Mouse (Mus musculus) CD4-positive helper T cell, adult 2 months (primary cell): ENCODE results near the gene Arsb.
"Not testable (repeated sequence)": the region's sequence is repeated elsewhere in the genome, so short reads cannot be mapped to it uniquely, and the experiment has no call there.

Experiments used
- DNase-seq: peaks from one replicate; pipeline ENCODE4 v3.0.0-alpha.2; 2012; ENCODE audit warnings: low read depth, missing footprints, low spot score

The Arsb gene

GRCm38 (mm10) chr13:93984521-93984920 is 213.1 kb downstream of the Arsb start:
- DNase-seq = no peak

GRCm38 (mm10) chr13:93985181-93985580 is 213.8 kb downstream of the Arsb start:
- DNase-seq = no peak

- DNase-seq = not testable (repeated sequence)
Measured at GRCm38 (mm10) chr13:93985750-93986149, 214.3 kb downstream of the Arsb start.

GRCm38 (mm10) chr13:93987611-93988010 is 216.2 kb downstream of the Arsb start:
- DNase-seq = no peak

- DNase-seq = no peak
Measured at GRCm38 (mm10) chr13:93989208-93989607, 217.8 kb downstream of the Arsb start.

GRCm38 (mm10) chr13:93989736-93990611 is 218.5 kb downstream of the Arsb start:
- DNase-seq = peak; percentile 64

GRCm38 (mm10) chr13:93990841-93991240 is 219.4 kb downstream of the Arsb start:
- DNase-seq = peak; percentile 9

GRCm38 (mm10) chr13:93992342-93992882 is 221.0 kb downstream of the Arsb start:
- no peak for DNase-seq
